Mouse (Mus musculus) olfactory bulb, adult 2 months (tissue): Measurements from ENCODE around the gene Htatsf1.

Experiments
- CTCF ChIP-seq: fragments of 200-500 bp; IDR thresholded peaks from 2 replicates; pipeline ENCODE4 v1.5.1; 2012; ENCODE audit warnings: low read depth, mild to moderate bottlenecking, low read length, moderate library complexity; ENCODE audit not compliant: insufficient read depth
- POLR2A ChIP-seq: fragments of 200-500 bp; IDR thresholded peaks from 2 replicates; pipeline ENCODE4 v1.6.1; 2012; ENCODE audit warnings: mild to moderate bottlenecking, low read depth, low read length, moderate library complexity; ENCODE audit not compliant: insufficient read depth

DNA sequence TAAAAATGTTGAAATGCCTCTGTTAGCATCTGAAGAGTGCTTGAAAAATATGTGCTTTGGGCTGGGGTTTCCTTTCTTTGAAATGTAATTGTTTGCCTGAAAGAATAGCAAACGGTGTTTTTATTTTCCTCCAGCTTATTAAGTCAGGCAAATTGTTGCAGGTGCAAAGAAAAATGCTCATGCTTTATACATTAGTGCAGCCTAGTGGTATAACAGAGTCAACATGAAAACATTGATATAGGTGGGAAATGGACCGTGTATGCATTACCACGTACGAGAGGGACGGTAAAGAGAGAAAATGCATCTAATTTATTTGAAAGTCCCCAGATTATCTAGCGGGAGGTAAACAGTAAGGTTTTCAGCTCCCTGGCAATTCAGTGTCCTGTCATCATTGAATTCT is 9.5 kb upstream of the Htatsf1 start:
- no peak for TF ChIP-seq CTCF
- no peak for TF ChIP-seq POLR2A
